In the genomic region with DNA sequence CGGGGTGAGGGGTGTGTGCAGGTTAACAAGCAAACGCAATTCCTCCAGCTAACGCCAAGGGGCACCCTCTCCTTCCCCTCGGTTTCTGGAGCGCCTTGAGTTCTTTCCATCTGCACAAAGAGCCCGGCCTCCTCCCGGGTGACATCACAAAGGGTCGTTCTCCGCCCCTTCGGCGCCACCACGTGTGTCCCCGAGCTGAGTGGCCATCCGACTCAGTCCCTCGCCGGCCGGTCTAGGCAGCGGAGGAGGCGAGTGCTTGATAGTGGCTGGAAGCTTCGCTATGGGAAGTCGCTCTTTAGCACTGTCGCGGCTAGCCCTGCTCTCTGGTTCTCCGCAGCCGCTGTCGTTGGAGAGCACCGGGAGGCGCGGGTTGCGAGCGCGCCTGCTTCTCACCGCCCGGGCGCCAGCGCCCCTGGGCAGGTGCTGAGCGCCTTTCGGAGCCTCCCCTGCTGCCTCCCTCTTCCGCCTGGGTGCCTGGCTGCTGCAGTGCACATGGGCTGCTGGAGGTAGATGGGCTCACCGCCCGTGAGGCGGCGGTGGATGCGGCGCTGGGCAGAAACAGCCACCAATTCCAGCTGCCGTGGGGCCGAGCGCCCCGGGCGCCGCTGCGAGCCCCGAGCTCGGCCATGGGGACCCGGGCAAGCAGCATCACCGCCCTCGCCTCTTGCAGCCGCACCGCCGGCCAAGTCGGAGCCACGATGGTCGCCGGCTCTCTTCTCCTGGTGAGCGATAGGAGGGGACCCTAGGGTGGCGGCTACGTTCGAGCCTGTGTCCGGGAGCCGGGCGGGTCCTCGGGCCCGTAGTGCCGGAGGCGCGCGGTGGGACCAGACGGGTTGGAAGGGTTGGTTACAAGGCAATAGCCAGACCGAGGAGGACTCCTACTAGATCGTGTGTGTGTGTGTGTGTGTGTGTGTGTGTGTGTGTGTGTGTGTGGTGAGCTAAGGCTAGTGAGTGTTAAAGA, we compare ENCODE assay signal across 8 mouse cellular contexts. TPM values are rescaled to one million over a fixed set of nuclear protein-coding genes. Genes with fewer than 3 reads are reported as not detected.
DNase-seq lines count a peak whose midpoint lies in the region; ATAC-seq and TF ChIP-seq lines count a peak whose summit lies in the region.

A gene (plus strand): TSS at position 185 of the 961 bp plus-strand sequence.

- H3K27ac ChIP-seq in forebrain, embryonic 13.5 days, result peak within 1 kb of the TSS; percentile 92
- peak within 1 kb of the TSS; percentile 56 for H3K27ac ChIP-seq in heart, postnatal 0 days (ENCODE audit: low read depth)
- peak within 1 kb of the TSS; percentile 88 for H3K27ac ChIP-seq in liver, embryonic 15.5 days (replicated peaks)
- H3K27ac ChIP-seq in neural tube, embryonic 11.5 days (ENCODE audit: low read depth, low read length), result peak within 1 kb of the TSS; percentile 75
- H3K27ac ChIP-seq in stomach, embryonic 16.5 days (ENCODE audit: low read length), result peak within 1 kb of the TSS; percentile 82

- peak within 1 kb of the TSS; percentile 97 for H3K9ac ChIP-seq in forebrain, embryonic 13.5 days
- peak within 1 kb of the TSS; percentile 67 for H3K9ac ChIP-seq in heart, postnatal 0 days (replicated peaks; ENCODE audit: low read depth, low read length)
- peak within 1 kb of the TSS; percentile 89 for H3K9ac ChIP-seq in liver, embryonic 15.5 days
- peak within 1 kb of the TSS; percentile 90 for H3K9ac ChIP-seq in neural tube, embryonic 11.5 days (ENCODE audit: low read length)
- H3K9ac ChIP-seq in stomach, embryonic 16.5 days (ENCODE audit: low read length), result peak within 1 kb of the TSS; percentile 89

- DNase-seq in CD8-positive naive resting alpha-beta T cell, adult 2 months (ENCODE audit: low read depth in 2 of 2, low spot score in 2 of 2), result peak; percentile 1 to 22
- peak; percentile 86 for DNase-seq in cerebellum, adult 11 months
- peak; percentile 90 for DNase-seq in heart, postnatal 0 days (ENCODE audit: low spot score)
- DNase-seq in kidney, postnatal 4 days, result peak; percentile 92 to 95
- peak; percentile 95 for DNase-seq in neural tube, embryonic 11.5 days (ENCODE audit: low spot score)

- peaks cover 18% of the 10 kb centered on the region for H3K4me1 ChIP-seq in forebrain, embryonic 13.5 days
- H3K4me1 ChIP-seq in heart, postnatal 0 days (ENCODE audit: control insufficient read depth, insufficient read depth), result no peaks in the 10 kb centered on the region
- peaks cover 46% of the 10 kb centered on the region for H3K4me1 ChIP-seq in liver, embryonic 15.5 days (replicated peaks)
- H3K4me1 ChIP-seq in neural tube, embryonic 11.5 days (ENCODE audit: control insufficient read depth, insufficient read depth, low read length), result 0 out of 2 replicates have a peak, but pooled peaks cover 3% of the 10 kb centered on the region
- H3K4me1 ChIP-seq in stomach, embryonic 16.5 days (ENCODE audit: control insufficient read depth, insufficient read depth, low read length), result peaks cover 5% of the 10 kb centered on the region; the same call in 1 of the 2 replicates

- H3K4me3 ChIP-seq in forebrain, embryonic 13.5 days, result peak within 1 kb of the TSS; percentile 85
- H3K4me3 ChIP-seq in heart, postnatal 0 days (ENCODE audit: low read depth, low read length), result peak within 1 kb of the TSS; percentile 75
- peak within 1 kb of the TSS; percentile 96 for H3K4me3 ChIP-seq in liver, embryonic 15.5 days (replicated peaks)
- peak within 1 kb of the TSS; percentile 73 for H3K4me3 ChIP-seq in neural tube, embryonic 11.5 days (ENCODE audit: low read depth, low read length)
- peak within 1 kb of the TSS; percentile 81 for H3K4me3 ChIP-seq in stomach, embryonic 16.5 days (replicated peaks; ENCODE audit: low read length)

- peaks cover 10% of the 10 kb centered on the region for H3K36me3 ChIP-seq in forebrain, embryonic 13.5 days (ENCODE audit: poor library complexity, severe bottlenecking)
- H3K36me3 ChIP-seq in heart, postnatal 0 days (replicated peaks; ENCODE audit: control insufficient read depth, insufficient read depth, low read length), result no peaks in the 10 kb centered on the region
- H3K36me3 ChIP-seq in liver, embryonic 15.5 days (replicated peaks), result peaks cover 22% of the 10 kb centered on the region
- H3K36me3 ChIP-seq in neural tube, embryonic 11.5 days (ENCODE audit: control insufficient read depth, insufficient read depth, low read length), result no peaks in the 10 kb centered on the region; the same call in 1 of the 2 replicates
- H3K36me3 ChIP-seq in stomach, embryonic 16.5 days (ENCODE audit: control insufficient read depth, insufficient read depth, low read length), result no peaks in the 10 kb centered on the region

- H3K4me2 ChIP-seq in forebrain, embryonic 13.5 days, result peak within 1 kb of the TSS; percentile 74
- H3K4me2 ChIP-seq in heart, postnatal 0 days (ENCODE audit: low read depth, low read length), result peak within 1 kb of the TSS; percentile 99
- peak within 1 kb of the TSS; percentile 88 for H3K4me2 ChIP-seq in liver, embryonic 15.5 days
- H3K4me2 ChIP-seq in neural tube, embryonic 11.5 days (ENCODE audit: low read depth), result peak within 1 kb of the TSS; percentile 62
- peak within 1 kb of the TSS; percentile 76 for H3K4me2 ChIP-seq in stomach, embryonic 16.5 days (ENCODE audit: low read depth, low read length)

- no peaks in the 10 kb centered on the region for H3K27me3 ChIP-seq in forebrain, embryonic 13.5 days
- peaks cover 5% of the 10 kb centered on the region; the same call in 1 of the 2 replicates for H3K27me3 ChIP-seq in heart, postnatal 0 days (ENCODE audit: control insufficient read depth, insufficient read depth, low read length)
- H3K27me3 ChIP-seq in liver, embryonic 15.5 days, result peaks cover 22% of the 10 kb centered on the region
- no peaks in the 10 kb centered on the region for H3K27me3 ChIP-seq in neural tube, embryonic 11.5 days (ENCODE audit: control insufficient read depth, insufficient read depth, low read length)
- H3K27me3 ChIP-seq in stomach, embryonic 16.5 days (ENCODE audit: control insufficient read depth, insufficient read depth, low read length), result no peaks in the 10 kb centered on the region

- peak; percentile 95 for ATAC-seq in forebrain, embryonic 13.5 days
- ATAC-seq in heart, postnatal 0 days (ENCODE audit: insufficient read depth, low read depth), result peak; percentile 92
- peak; percentile 81 for ATAC-seq in liver, embryonic 15.5 days (ENCODE audit: insufficient read depth)
- ATAC-seq in neural tube, embryonic 11.5 days (ENCODE audit: insufficient read depth, low FRiP score, low TSS enrichment), result peak; percentile 94
- ATAC-seq in stomach, embryonic 16.5 days (ENCODE audit: insufficient read depth, low FRiP score), result peak; percentile 95

- no peaks in the 10 kb centered on the region for H3K9me3 ChIP-seq in forebrain, embryonic 13.5 days (replicated peaks)
- H3K9me3 ChIP-seq in heart, postnatal 0 days (replicated peaks; ENCODE audit: control insufficient read depth, low read length), result no peaks in the 10 kb centered on the region
- H3K9me3 ChIP-seq in liver, embryonic 15.5 days (replicated peaks), result no peaks in the 10 kb centered on the region
- H3K9me3 ChIP-seq in neural tube, embryonic 11.5 days (ENCODE audit: control insufficient read depth, low read length), result no peaks in the 10 kb centered on the region
- no peaks in the 10 kb centered on the region for H3K9me3 ChIP-seq in stomach, embryonic 16.5 days (replicated peaks; ENCODE audit: control insufficient read depth, low read length)

- peak; percentile 78 for TF ChIP-seq CTCF in heart, postnatal 0 days (IDR thresholded peaks at IDR 0.05; ENCODE audit: low read depth)

- TF ChIP-seq EP300 in heart, postnatal 0 days (IDR thresholded peaks at IDR 0.05; ENCODE audit: low read depth), result no peak

- under 1% methylated on average over 65 of the region's 80 CpGs for WGBS in forebrain, embryonic 13.5 days
- under 1% methylated on average over 79 of the region's 80 CpGs for WGBS in heart, postnatal 0 days
- WGBS in liver, embryonic 15.5 days (ENCODE audit: insufficient replicate concordance), result under 1% methylated on average over 70 of the region's 80 CpGs
- under 1% methylated on average over 79 of the region's 80 CpGs for WGBS in neural tube, embryonic 11.5 days
- under 1% methylated on average over 80 of the region's 80 CpGs for WGBS in stomach, embryonic 16.5 days

RNA-seq across cellular contexts. Expression of the gene that starts here (rescaled TPM):
- 38.4 and 40.2 TPM in 2 replicates for polyA plus RNA-seq in forebrain, embryonic 13.5 days (2015; fragmentation: Nextera tagmentation; extraction: Ambion mirVana)
- total RNA-seq in heart, postnatal 0 days (2014; rRNA removed; ENCODE audit: low replicate concordance), result 8.2 and 10.6 TPM in 2 replicates
- polyA plus RNA-seq in heart, postnatal 0 days (2015; fragmentation: Nextera tagmentation; extraction: Ambion mirVana), result 5.8 and 6.3 TPM in 2 replicates
- 24.1 and 26.4 TPM in 2 replicates for polyA plus RNA-seq in liver, embryonic 15.5 days (2015; fragmentation: Nextera tagmentation; extraction: Ambion mirVana)
- polyA plus RNA-seq in neural tube, embryonic 11.5 days (2014; fragmentation: Nextera tagmentation; extraction: Ambion mirVana), result 45.5 and 50.1 TPM in 2 replicates
- polyA plus RNA-seq in stomach, embryonic 16.5 days (2015; fragmentation: Nextera tagmentation; extraction: Ambion mirVana), result 33.9 and 38.8 TPM in 2 replicates

Comparison
In these comparisons a context has a peak if more than half of its experiments do, and no peak if none do; other contexts are left out.
1. Peak in every context shown above with its lines: DNase-seq, ATAC-seq, H3K4me3 ChIP-seq and H3K27ac ChIP-seq.
2. DNase-seq: peak in every context shown above with its lines; median percentile 95 in neural tube, embryonic 11.5 days; 94 in kidney, postnatal 4 days; 90 in heart, postnatal 0 days; 86 in cerebellum, adult 11 months; 12 in CD8-positive naive resting alpha-beta T cell, adult 2 months.